Mouse (Mus musculus): Measurements from ENCODE around the gene Prepl.

- TF ChIP-seq POLR2A (IDR thresholded peaks at IDR 0.05; ENCODE audit: borderline replicate concordance, extremely low read depth, insufficient read depth, insufficient read length, poor library complexity, severe bottlenecking) (no peak), CTCF (IDR thresholded peaks at IDR 0.05; ENCODE audit: borderline replicate concordance, extremely low read depth, insufficient read depth, insufficient read length) (peak; percentile 57; the same call in 1 of the 2 replicates)
These were observed 66.5 kb downstream of the Prepl start for GRCm38 (mm10) chr17:85023247-85024167.
